Mouse (Mus musculus) megakaryocyte, embryonic 14.5 days (primary cell): ENCODE measurements around the gene Grn. TPM values are rescaled to one million over a fixed set of nuclear protein-coding genes. Genes with fewer than 3 reads are reported as not detected.

Source experiments
- H3K27me3 ChIP-seq: replicated peaks from 2 replicates; pipeline ENCODE3; 2012; ENCODE audit warnings: inconsistent platforms
- H3K36me3 ChIP-seq: replicated peaks from 2 replicates; pipeline ENCODE3; 2012; ENCODE audit warnings: low read length, inconsistent platforms, mixed read lengths
- H3K4me1 ChIP-seq: 2 replicates; pipeline ENCODE4 v1.6.1; 2012; ENCODE audit warnings: inconsistent platforms
- H3K4me3 ChIP-seq: replicated peaks from 2 replicates; pipeline ENCODE3; 2012; ENCODE audit warnings: moderate library complexity, mild to moderate bottlenecking, inconsistent platforms
- H3K9me3 ChIP-seq: 2 replicates; pipeline ENCODE4 v1.6.1; 2012; ENCODE audit warnings: inconsistent platforms
- FLI1 ChIP-seq: IDR thresholded peaks from 2 replicates; pipeline ENCODE4 v1.6.1; 2012; ENCODE audit warnings: low read length, inconsistent platforms, mixed read lengths
- GATA1 ChIP-seq: IDR thresholded peaks from 3 replicates; pipeline ENCODE4 v1.6.1; 2012; ENCODE audit warnings: mixed read lengths, low read length, inconsistent platforms, borderline replicate concordance
- polyA plus RNA-seq: library from polyadenylated mRNA; stranded (reverse); fragments of >175 nt; gene quantifications from 2 replicates; pipeline ENCODE4 v1.2.3, GENCODE M21; 2012; ENCODE audit warnings: low replicate concordance; ENCODE audit not compliant: insufficient read depth

Grn gene
- polyA plus RNA-seq, 1 experiment, result 152 TPM

DNA sequence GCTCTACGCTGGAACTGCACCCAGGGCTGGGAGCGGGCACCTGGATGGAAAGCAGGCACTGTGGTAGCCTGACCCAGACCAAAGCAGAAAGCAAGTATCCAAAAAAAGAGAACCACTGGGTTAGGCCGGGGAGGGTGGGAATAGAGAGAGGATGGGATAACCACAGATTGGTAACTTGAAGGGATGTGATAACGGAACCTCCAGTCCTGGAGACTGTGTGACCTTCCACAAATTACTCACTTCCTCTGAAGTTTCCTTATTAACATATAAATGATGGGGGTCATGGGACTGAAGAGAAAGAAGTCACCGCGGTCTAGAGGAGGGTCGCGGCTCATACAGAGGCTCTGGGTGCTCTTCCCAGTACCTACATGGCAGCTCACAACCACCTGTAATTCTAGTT is 10.1 kb downstream of the Grn start:
- Histone ChIP-seq H3K9me3 (peaks cover 9% of the 10 kb centered on the region; the same call in 1 of the 2 replicates), H3K4me1 (peaks cover 40% of the 10 kb centered on the region), H3K36me3 (peaks cover 32% of the 10 kb centered on the region), H3K4me3 (no peak overlapping the region), H3K27me3 (peaks cover 57% of the 10 kb centered on the region)
- TF ChIP-seq FLI1, result no peak
- TF ChIP-seq GATA1, result no peak

DNA sequence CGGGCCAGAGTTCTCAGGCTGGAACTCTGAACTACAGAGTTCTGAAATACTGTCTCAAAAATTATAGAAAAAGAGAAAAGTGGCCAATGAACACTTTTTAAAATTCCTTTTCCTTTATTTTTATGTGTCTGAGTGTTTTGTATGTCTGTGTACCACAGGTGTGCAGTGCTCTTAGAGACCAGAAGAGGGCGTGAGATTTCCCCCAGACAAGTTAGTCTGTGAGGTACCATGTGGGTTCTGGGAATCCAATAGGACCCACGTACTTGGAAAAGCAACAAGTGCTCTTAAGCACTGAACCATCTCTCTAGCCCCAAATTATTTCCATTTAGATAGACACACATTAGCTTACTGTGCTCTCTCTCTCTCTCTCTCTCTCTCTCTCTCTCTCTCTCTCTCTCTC is 11.3 kb downstream of the Grn start:
- no peak overlapping the region for H3K4me3 ChIP-seq
- peaks cover 20% of the 10 kb centered on the region for H3K36me3 ChIP-seq
- peaks cover 69% of the 10 kb centered on the region for H3K27me3 ChIP-seq
- H3K4me1 ChIP-seq, result peaks cover 45% of the 10 kb centered on the region
- H3K9me3 ChIP-seq, result peaks cover 9% of the 10 kb centered on the region; the same call in 1 of the 2 replicates
- TF ChIP-seq GATA1, result no peak
- no peak for TF ChIP-seq FLI1

DNA sequence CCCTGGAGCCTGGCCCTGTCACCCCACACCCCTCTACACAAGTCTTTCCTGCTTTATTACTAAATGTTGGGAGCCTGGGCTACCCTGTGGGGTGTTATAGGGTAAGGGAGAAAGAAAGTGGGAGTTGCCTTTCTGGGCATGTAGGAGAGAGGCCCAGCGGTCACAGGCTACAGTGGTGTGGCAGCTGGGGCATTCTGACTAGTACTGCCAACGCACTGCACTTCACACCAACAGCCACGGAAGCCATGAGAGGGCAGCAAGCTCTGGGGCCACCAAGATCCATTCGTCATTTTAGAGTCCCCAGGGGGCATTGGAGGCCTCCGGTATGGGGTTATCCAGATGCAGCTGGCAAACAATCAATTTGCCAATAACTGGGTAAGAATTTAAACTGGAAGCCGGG is 12.0 kb downstream of the Grn start:
- Histone ChIP-seq H3K4me3 (no peak overlapping the region), H3K36me3 (peaks cover 15% of the 10 kb centered on the region), H3K9me3 (peaks cover 9% of the 10 kb centered on the region; the same call in 1 of the 2 replicates), H3K27me3 (peaks cover 75% of the 10 kb centered on the region), H3K4me1 (peaks cover 47% of the 10 kb centered on the region)
- no peak for TF ChIP-seq GATA1
- TF ChIP-seq FLI1, result no peak

DNA sequence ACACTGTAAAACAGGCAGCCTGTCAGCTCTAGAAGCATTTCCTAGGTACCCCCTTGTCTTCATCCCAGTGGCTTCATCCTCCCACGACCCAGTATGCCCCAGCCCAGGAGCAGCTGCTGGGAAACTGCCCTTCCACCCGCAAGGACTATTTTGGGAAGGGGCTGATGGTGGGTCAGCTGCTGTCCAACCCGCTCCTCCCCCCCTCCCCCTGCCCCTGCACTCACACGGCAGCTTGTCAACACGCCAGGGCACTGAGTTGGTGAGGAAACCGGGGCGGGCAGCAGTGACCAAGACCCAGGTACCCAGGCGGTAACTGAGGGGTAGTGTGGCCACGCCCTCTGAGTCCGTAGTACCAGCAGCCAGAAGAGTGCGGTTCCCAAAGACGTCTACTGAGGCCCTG is 13.6 kb downstream of the Grn start:
- H3K9me3 ChIP-seq, result no peaks in the 10 kb centered on the region
- TF ChIP-seq FLI1, result no peak
- TF ChIP-seq GATA1, result no peak
- no peak overlapping the region for H3K4me3 ChIP-seq
- H3K4me1 ChIP-seq, result peaks cover 50% of the 10 kb centered on the region
- peaks cover 2% of the 10 kb centered on the region for H3K36me3 ChIP-seq
- peaks cover 74% of the 10 kb centered on the region for H3K27me3 ChIP-seq

DNA sequence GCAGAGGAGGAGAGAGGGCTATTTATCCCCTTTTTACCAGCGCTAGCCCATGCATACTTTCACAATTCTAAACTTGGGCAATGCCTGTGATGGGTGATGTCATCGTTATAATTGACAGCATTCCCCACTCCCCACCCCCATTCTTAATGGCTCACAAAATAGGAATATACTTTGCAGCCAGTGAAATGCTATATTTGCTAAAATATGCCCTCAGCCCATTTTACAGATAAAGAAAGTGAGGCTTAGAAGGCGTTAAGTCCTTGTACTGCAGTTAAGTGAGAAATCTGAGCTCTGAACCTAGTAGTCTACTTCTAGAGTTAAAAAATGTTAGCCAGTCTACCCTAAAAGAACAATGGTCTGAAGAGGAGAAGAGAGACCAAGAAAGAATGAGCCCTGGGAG is 14.2 kb downstream of the Grn start:
- Histone ChIP-seq H3K36me3 (no peaks in the 10 kb centered on the region), H3K4me3 (no peak overlapping the region), H3K27me3 (peaks cover 70% of the 10 kb centered on the region), H3K9me3 (no peaks in the 10 kb centered on the region), H3K4me1 (peaks cover 52% of the 10 kb centered on the region)
- TF ChIP-seq GATA1 (no peak), FLI1 (no peak)

DNA sequence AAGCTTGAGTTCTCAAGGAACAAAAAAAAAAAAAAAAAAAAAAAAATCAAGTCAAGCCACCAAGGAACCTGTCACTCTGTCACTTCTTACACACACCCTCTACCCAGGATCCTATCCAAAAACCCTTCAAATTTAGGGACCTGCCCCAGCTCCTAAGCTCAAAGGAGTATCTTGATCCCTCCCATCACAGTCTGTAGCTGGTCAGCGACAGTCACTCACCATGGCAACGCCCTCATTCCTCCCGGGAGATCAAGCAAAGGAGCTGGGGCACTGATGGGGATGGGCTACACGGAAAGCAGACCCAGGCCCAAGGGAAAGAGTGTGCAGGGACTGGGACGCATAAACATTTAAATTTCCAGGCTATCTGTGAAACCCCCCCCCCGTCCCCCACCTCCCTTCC is 14.7 kb downstream of the Grn start:
- TF ChIP-seq FLI1 (no peak), GATA1 (no peak)
- H3K4me3 ChIP-seq, result no peak overlapping the region
- H3K36me3 ChIP-seq, result no peaks in the 10 kb centered on the region
- peaks cover 70% of the 10 kb centered on the region for H3K27me3 ChIP-seq
- peaks cover 51% of the 10 kb centered on the region for H3K4me1 ChIP-seq
- no peaks in the 10 kb centered on the region for H3K9me3 ChIP-seq

DNA sequence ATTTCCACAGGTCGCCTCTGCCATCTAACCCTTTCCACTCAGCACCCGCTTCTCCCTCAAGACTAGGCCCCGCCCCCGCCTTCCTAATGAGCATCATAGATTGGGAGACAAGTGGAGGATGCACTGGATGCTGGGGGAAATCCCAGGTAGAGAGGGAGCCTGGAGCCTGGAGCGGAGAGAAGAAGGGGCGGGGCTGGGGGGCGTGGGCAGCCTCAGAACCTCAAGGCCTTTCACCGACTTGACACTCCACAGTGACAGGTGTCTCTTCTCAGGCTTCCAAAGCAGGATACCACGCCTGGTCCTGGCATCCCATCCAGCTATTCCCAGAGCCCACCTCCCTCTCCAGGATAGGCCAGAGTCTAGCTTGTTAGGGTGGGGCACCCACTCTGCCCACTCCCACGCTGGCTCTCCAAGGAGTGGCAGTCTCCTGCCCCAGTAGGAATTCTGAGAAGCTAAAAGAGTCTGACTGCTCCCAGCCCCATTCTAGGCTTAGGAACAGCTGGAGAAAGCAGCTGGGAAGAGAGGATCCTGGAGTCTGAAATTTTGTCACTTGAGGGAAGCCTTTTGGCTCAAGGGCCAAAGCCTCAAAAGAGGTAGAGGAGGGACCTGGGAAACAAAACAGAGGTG is 15.3 kb downstream of the Grn start:
- H3K36me3 ChIP-seq, result no peaks in the 10 kb centered on the region
- peaks cover 67% of the 10 kb centered on the region for H3K27me3 ChIP-seq
- peaks cover 46% of the 10 kb centered on the region for H3K4me1 ChIP-seq
- no peaks in the 10 kb centered on the region for H3K9me3 ChIP-seq
- no peak overlapping the region for H3K4me3 ChIP-seq
- TF ChIP-seq FLI1 (no peak), GATA1 (no peak)

DNA sequence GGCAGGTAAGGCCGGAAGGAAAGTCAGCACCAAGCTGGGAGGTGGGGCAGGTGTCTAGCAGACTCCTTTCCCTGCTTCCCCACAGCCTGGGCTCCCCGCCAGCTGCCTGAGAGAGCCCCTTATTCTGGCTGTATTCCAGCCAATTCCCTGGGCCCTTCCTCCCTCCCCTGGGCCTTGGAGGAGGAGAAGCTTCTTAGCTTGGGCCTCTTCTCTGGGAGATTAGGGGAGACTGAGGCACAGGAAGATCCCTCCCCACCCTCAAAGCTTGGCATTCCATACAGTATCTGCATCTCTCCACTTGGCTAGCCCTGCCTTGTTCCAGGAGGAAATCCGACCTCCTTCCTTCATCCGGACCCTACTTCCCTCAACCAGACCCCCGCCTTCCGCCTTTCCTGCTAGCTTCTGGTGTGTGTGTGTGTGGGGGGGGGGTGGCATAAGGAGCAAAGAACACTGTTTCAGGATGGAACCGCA is 15.8 kb downstream of the Grn start:
- no peak for TF ChIP-seq GATA1
- no peak for TF ChIP-seq FLI1
- peak overlapping the region; percentile 95 for H3K4me3 ChIP-seq
- no peaks in the 10 kb centered on the region for H3K36me3 ChIP-seq
- H3K4me1 ChIP-seq, result peaks cover 46% of the 10 kb centered on the region
- peaks cover 67% of the 10 kb centered on the region for H3K27me3 ChIP-seq
- H3K9me3 ChIP-seq, result no peaks in the 10 kb centered on the region

DNA sequence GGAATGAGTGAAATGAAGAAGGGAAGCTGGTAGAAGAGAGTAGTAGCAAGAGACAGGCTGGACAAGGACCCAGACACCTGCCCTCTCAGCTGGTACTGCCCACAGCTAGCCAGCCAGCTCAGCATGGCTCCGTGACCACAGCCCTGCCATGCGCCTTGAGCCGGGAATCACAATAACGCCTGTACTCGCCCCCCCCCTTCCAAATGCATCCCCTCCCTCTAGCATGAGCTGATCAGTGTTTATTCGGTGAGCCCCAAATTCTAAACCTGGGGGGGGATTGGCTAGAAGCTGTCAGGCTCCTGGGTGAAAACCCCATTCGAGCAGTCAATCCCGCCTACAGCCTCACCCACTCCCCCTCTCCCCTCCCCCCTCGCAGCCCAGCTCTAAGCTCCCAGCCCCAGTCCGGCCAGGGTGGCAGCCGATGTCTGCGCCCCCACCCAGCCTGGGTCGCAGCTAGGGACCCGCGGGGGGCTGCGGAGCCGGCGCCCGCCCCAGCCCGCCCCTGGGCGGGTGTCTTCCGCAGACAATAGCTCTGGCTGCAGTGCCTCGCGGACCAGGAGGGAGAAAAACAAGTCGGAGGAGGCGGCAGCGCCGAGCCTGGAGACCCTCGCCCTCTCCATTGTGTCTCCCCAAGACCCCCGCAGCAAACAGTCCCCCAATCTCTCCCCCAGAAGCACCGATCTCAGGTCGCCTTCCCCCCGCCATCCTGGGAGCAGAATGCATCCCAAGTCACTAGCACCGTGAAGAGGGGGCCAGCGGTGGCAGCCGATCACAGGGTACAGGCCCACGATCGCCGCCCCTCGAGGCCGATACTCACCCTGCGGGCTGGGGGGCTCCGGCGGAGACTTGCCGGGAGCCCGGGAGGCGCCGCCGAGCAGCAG is 16.7 kb downstream of the Grn start:
- peaks cover under 1% of the 10 kb centered on the region for H3K36me3 ChIP-seq
- H3K4me1 ChIP-seq, result peaks cover 46% of the 10 kb centered on the region
- peak overlapping the region; percentile 95 for H3K4me3 ChIP-seq
- peaks cover 65% of the 10 kb centered on the region for H3K27me3 ChIP-seq
- no peak for TF ChIP-seq FLI1
- no peak for TF ChIP-seq GATA1
- H3K9me3 ChIP-seq, result no peaks in the 10 kb centered on the region

DNA sequence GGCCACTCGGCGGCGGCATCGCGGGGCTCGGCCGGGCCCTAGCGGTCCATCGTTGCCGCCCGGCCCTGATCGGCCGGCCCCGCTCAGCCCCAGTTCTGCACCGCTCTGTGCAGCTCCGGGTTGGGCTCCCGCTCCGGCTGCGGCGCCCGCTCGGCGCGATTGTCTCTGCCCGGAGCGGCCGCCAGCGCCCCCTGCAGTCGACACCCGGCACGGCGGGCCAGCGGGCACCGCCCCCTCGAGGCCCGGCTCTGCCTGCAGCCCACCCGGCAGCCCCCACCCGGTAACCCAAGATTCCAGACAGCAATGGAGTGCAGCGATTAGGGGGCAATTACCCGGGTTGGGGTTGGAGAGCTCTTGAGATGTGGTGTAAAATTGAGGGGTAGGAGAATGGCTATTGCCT is 17.4 kb downstream of the Grn start, which contains the start of gene Fam171a2:
Fam171a2 (minus strand) TSS at position 186 of the 400 bp plus-strand sequence.
- Histone ChIP-seq H3K4me1 (peaks cover 51% of the 10 kb centered on the region), H3K36me3 (peaks cover 8% of the 10 kb centered on the region), H3K27me3 (peaks cover 61% of the 10 kb centered on the region), H3K4me3 (peak within 1 kb of the TSS; percentile 95), H3K9me3 (no peaks in the 10 kb centered on the region)
- TF ChIP-seq GATA1 (no peak), FLI1 (no peak)
